Mouse (Mus musculus) heart, embryonic 14.5 days (tissue): ENCODE data around the gene Irs2. TPM values are rescaled to one million over a fixed set of nuclear protein-coding genes. Genes with fewer than 3 reads are reported as not detected.

Source experiments
- ATAC-seq: fragments of 200-750 bp; cut with Nextera tagmentation; 2 replicates; pipeline ENCODE4 v1.8.0; 2017; ENCODE audit warnings: low read depth, moderate TSS enrichment; ENCODE audit not compliant: insufficient number of reproducible peaks, insufficient read depth, low FRiP score
- H3K27ac ChIP-seq, 2 experiments: fragments of 200-500 bp in 1 of 2; fragments of 300-500 bp in 1 of 2; sonication (generic) in 1 of 2; replicated peaks in 1 of 2; 2 replicates each; pipeline ENCODE4 v1.5.1; 2012 to 2014; ENCODE audit warnings: low read depth in 2 of 2, low read length in 2 of 2, control low read depth in 1 of 2, mild to moderate bottlenecking in 1 of 2, mixed read lengths in 1 of 2; ENCODE audit not compliant: control insufficient read depth in 1 of 2, insufficient read depth in 1 of 2
- H3K27me3 ChIP-seq: fragments of 300-500 bp; sonication (generic); 2 replicates; pipeline ENCODE4 v1.6.1; 2014; ENCODE audit warnings: mild to moderate bottlenecking, low read length, control low read depth; ENCODE audit not compliant: control insufficient read depth, insufficient read depth
- H3K36me3 ChIP-seq: fragments of 300-500 bp; sonication (generic); 2 replicates; pipeline ENCODE4 v1.6.1; 2014; ENCODE audit warnings: mild to moderate bottlenecking, control low read depth, low read length, mixed read lengths; ENCODE audit not compliant: control insufficient read depth, insufficient read depth
- H3K4me1 ChIP-seq, 2 experiments: fragments of 200-500 bp in 1 of 2; fragments of 300-500 bp in 1 of 2; sonication (generic) in 1 of 2; 2 replicates each; pipeline ENCODE4 v1.6.1; 2012 to 2014; ENCODE audit warnings: low read length in 2 of 2, control low read depth in 1 of 2, mixed read lengths in 1 of 2; ENCODE audit not compliant: control insufficient read depth in 2 of 2, insufficient read depth in 2 of 2
- H3K4me2 ChIP-seq: fragments of 300-500 bp; sonication (generic); 2 replicates; pipeline ENCODE4 v1.6.1; 2014; ENCODE audit warnings: mild to moderate bottlenecking, low read length
- H3K4me3 ChIP-seq, 2 experiments: fragments of 200-500 bp in 1 of 2; fragments of 300-500 bp in 1 of 2; sonication (generic) in 1 of 2; 2 replicates each; pipeline ENCODE4 v1.5.1; 2012 to 2014; ENCODE audit warnings: low read length in 2 of 2, mild to moderate bottlenecking in 2 of 2, control low read depth in 1 of 2, low read depth in 1 of 2, moderate library complexity in 1 of 2; ENCODE audit not compliant: control insufficient read depth in 1 of 2, insufficient read depth in 1 of 2
- H3K9ac ChIP-seq: fragments of 300-500 bp; sonication (generic); 2 replicates; pipeline ENCODE4 v1.6.1; 2014; ENCODE audit warnings: mild to moderate bottlenecking, low read length
- H3K9me3 ChIP-seq: fragments of 300-500 bp; sonication (generic); 2 replicates; pipeline ENCODE4 v1.6.1; 2016; ENCODE audit warnings: low read length, control low read depth; ENCODE audit not compliant: control insufficient read depth
- WGBS: fragments of 180-500 bp; shearing (Covaris S2); extraction: QIAGEN DNeasy Blood & Tissue Kit; methylation state at CpG from one replicate; pipeline ENCODE4 v1.1.7; 2014; 5-methylcytosine and 5-hydroxymethylcytosine counted together
- polyA plus RNA-seq: library from polyadenylated mRNA; unstranded; fragments of >200 nt; fragmentation: Nextera tagmentation; extraction: Ambion mirVana; gene quantifications from 2 replicates; pipeline ENCODE4 v1.2.1, GENCODE M21; 2014

Irs2 gene
- polyA plus RNA-seq, 1 experiment from 2014 or later = 4.5 TPM

DNA sequence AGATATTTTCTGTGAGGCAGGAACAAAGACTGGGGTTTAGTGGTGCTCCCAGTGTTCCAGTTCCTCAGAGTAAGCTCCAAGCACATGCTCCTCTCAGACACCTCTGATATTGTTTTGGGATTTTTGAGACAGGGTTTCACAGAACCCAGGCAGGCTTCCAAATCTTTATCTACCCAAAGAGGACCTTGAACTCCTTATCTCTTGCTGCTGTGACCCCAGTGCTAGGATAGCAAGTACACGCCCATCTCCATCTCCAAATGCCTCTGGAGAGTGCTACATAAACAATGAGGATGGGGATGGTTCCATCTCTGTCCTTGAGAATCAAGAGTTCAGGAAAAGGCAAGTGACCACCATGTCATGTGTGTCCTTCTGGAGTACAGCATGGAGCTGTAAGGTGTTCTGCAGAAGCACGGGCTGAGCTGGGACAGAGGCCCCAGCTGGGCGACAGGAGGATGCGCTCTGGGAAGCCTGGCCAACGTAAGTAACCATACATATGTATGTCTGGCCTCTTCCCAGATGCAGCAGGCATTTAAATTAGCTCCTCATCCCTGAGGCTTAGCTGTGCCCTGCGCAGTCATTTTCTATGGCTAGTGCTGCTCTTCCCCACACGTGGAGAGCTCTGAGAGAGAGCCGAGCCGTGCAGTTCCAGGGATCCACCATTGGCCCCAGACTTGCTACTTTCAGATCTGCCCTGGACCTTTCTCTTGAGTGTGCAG, 34.8 kb upstream of the Irs2 start:
- no peaks in the 10 kb centered on the region for H3K27me3 ChIP-seq
- H3K36me3 ChIP-seq = no peaks in the 10 kb centered on the region
- peaks cover 8 to 9% of the 10 kb centered on the region in 2 experiments; a peak in 3 of 4 replicates for H3K4me1 ChIP-seq
- 82% methylated on average over 9 of the region's 9 CpGs for WGBS
- H3K4me3 ChIP-seq = no peak overlapping the region
- no peaks in the 10 kb centered on the region for H3K9me3 ChIP-seq
- no peak overlapping the region for H3K27ac ChIP-seq
- no peak for ATAC-seq
- no peak overlapping the region for H3K9ac ChIP-seq
- no peak overlapping the region for H3K4me2 ChIP-seq

GRCm38 (mm10) chr8:11040088-11040487, 31.8 kb upstream of the Irs2 start:
- Histone ChIP-seq H3K9ac (no peak overlapping the region), H3K27me3 (0 out of 2 replicates have a peak, but pooled peaks cover 4% of the 10 kb centered on the region), H3K4me1 (peaks cover 8 to 16% of the 10 kb centered on the region in 2 experiments), H3K4me3 (no peak overlapping the region), H3K9me3 (no peaks in the 10 kb centered on the region), H3K4me2 (no peak overlapping the region), H3K36me3 (no peaks in the 10 kb centered on the region), H3K27ac (no peak overlapping the region)
- ATAC-seq = no peak
- 81% methylated on average over 7 of the region's 7 CpGs for WGBS

DNA sequence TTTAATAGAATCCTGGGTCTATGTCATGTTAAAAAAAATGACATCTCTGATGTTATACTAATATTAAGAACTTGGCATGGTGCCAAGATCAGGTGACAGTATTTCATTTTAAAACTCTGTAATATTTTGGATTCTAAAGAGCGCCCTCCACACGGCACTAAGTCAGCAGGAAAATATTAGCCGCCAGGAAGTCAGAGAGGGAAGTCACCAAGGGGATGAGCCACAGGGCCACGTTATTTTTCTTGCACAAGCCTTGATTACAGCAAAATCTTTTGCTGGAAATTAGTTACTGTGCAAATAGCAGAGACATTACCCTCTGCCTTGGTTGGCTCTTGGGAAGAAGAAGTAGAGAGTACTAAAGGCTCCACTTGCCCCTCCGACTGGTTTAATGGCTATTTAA, 30.5 kb upstream of the Irs2 start:
- H3K36me3 ChIP-seq = no peaks in the 10 kb centered on the region
- no peak overlapping the region for H3K4me3 ChIP-seq
- no peak overlapping the region for H3K9ac ChIP-seq
- no peaks in the 10 kb centered on the region for H3K9me3 ChIP-seq
- no peak overlapping the region for H3K27ac ChIP-seq
- no peak for ATAC-seq
- no peak overlapping the region for H3K4me2 ChIP-seq
- 84% methylated on average over 5 of the region's 5 CpGs for WGBS
- 0 out of 2 replicates have a peak, but pooled peaks cover 4% of the 10 kb centered on the region for H3K27me3 ChIP-seq
- peaks cover 0 to 12% of the 10 kb centered on the region in 2 experiments; a peak in 3 of 4 replicates for H3K4me1 ChIP-seq

GRCm38 (mm10) chr8:11038367-11038766, 30.1 kb upstream of the Irs2 start:
- Histone ChIP-seq H3K9ac (no peak overlapping the region), H3K27ac (no peak overlapping the region), H3K4me1 (peaks cover 0 to 12% of the 10 kb centered on the region in 2 experiments; a peak in 3 of 4 replicates), H3K36me3 (no peaks in the 10 kb centered on the region), H3K9me3 (no peaks in the 10 kb centered on the region), H3K4me3 (no peak overlapping the region), H3K27me3 (0 out of 2 replicates have a peak, but pooled peaks cover 4% of the 10 kb centered on the region), H3K4me2 (no peak overlapping the region)
- no peak for ATAC-seq
- 79% methylated on average over 5 of the region's 5 CpGs for WGBS

- H3K4me1 ChIP-seq = peaks cover 0 to 7% of the 10 kb centered on the region in 2 experiments; a peak in 3 of 4 replicates
- H3K27me3 ChIP-seq = 0 out of 2 replicates have a peak, but pooled peaks cover 4% of the 10 kb centered on the region
- no peak overlapping the region for H3K4me3 ChIP-seq
- H3K27ac ChIP-seq = no peak overlapping the region
- ATAC-seq = no peak
- WGBS = 91% methylated on average over 3 of the region's 3 CpGs
- no peaks in the 10 kb centered on the region for H3K36me3 ChIP-seq
- H3K9ac ChIP-seq = no peak overlapping the region
- H3K9me3 ChIP-seq = no peaks in the 10 kb centered on the region
- H3K4me2 ChIP-seq = no peak overlapping the region
Measured at GRCm38 (mm10) chr8:11036790-11037189, 28.5 kb upstream of the Irs2 start.

DNA sequence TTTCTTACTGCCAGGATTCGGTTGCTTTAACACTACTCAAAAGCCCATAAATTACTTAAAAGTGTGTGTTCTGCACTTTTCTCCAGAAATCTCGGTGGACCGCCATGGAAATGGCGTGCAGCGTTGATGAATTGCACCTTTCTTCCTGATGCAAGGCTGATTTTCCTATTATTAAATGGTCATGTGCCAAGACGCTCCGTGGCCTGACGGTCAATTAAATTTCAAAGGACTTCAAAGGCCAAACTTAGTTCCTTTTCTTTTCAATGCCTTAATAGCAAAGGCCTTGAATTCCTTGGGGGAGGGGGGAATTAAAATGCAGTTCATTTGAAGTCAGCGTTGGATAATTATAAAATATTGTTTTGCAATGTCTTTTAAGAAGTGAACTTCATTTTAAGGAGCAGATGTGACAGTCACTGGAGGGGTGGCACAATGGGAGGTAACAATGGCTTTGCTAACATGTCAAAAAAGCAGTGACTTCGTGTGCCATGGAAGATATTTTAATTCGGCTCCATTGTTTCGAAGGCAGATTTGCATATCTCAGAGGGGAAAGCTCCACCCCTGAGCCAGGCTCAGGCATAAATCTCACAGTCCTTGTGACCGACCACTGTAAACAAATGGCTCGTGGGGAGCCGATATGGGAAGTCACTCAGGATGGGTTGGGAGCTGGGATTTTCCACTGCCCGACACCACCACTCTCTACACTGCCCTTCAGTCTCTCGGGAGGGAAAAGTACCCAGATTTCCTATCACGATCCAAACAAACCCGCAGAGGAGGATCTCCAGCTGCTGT, 27.6 kb upstream of the Irs2 start:
- Histone ChIP-seq H3K4me2 (peak overlapping the region; percentile 52), H3K4me1 (peaks cover 0 to 7% of the 10 kb centered on the region in 2 experiments; a peak in 3 of 4 replicates), H3K36me3 (no peaks in the 10 kb centered on the region), H3K27me3 (0 out of 2 replicates have a peak, but pooled peaks cover 4% of the 10 kb centered on the region), H3K4me3 (peak overlapping the region in 1 of 2 experiments; percentile 27; a peak in 1 of 4 replicates), H3K9me3 (no peaks in the 10 kb centered on the region), H3K27ac (no peak overlapping the region), H3K9ac (no peak overlapping the region)
- 41% methylated on average over 19 of the region's 19 CpGs for WGBS
- no peak for ATAC-seq

DNA sequence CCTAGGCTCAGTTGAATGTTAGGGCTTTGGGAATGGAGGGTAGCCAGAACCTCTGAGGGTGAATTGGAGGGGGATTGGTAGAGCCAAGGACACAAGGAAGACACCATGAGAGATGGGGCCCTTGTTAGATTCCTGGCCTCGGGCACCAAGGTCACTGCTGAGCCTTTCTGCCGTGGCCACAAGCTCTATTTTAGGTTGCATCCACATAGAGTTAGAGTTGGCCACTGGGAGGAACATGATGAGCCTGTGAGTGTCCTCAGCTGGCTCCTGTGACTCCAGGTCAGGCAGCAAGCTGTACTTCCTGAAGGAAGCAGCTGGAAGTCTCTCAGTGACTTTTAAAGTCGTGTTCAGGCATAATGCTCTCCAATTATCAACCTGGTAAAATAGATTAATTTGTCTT, 16.6 kb upstream of the Irs2 start:
- Histone ChIP-seq H3K9me3 (no peaks in the 10 kb centered on the region), H3K9ac (no peak overlapping the region), H3K27ac (no peak overlapping the region), H3K36me3 (no peaks in the 10 kb centered on the region), H3K4me3 (no peak overlapping the region), H3K4me1 (no peaks in the 10 kb centered on the region; a peak in 1 of 4 replicates), H3K27me3 (0 out of 2 replicates have a peak, but pooled peaks cover 7% of the 10 kb centered on the region), H3K4me2 (no peak overlapping the region)
- no peak for ATAC-seq
- WGBS = 61% methylated on average over 3 of the region's 3 CpGs
